Mouse (Mus musculus) cerebellum, adult 9-10 months (tissue): ENCODE data around the gene Hcn1.

Experiments
- DNase-seq: peaks from one replicate; pipeline ENCODE4 v3.0.0; 2022

The Hcn1 gene

DNA sequence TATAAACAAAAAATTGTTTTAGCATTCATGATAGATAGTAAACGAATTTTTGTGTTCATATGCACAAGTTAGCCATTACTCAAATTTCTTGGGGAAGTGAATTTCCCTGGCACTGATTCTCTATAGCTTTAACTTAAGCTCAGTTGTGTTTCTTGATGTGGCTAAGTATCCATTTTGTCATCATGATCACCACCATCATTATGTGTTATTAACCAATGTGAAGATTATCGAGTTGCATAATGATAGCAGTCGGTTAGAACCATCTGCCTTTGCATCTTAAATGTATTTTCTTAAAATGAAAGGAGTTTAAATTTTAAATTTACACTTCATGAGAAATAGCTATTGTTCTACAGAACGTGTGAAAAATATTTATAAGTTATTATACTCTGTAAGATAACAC lies 426.5 kb downstream of the Hcn1 start:
- DNase-seq = no peak

DNA sequence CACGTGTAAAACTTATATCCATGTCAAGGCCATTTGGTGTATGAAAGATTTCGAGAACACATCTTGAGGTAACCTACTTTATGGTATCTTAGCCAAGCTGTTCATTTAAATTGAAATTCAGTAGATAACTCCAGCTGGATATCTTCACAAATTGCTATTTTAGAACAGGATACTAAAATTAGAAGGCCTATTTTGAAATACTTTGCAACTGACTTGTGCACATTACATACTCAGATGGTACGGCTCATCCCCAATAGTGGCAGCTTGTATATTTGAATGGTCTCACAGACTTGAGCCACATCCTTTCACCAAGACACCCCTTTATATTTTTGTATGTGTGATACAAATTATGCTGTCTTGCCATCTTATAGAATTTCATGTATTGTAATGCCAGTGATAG lies 427.5 kb downstream of the Hcn1 start:
- no peak for DNase-seq

DNA sequence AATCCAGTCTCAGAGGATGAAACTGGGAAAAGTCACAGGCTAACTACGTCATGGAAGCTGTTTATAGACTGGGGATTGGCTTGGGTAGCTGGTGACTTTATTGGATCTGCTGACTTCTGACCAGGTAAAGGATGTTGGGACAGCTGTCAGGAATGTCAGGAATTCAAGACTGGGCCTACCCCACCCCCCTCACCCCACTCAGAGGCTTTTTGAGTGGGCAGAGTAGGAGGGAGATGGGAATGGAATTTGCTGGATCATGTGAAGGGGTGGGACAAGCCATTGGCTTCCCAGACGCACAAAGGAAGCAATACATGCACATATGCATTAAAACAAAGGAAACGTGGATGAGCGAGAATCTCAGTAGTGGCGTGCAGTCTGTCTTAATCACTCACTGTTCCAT lies 433.5 kb downstream of the Hcn1 start:
- DNase-seq = no peak
